Mouse (Mus musculus) megakaryocyte-erythroid progenitor cell, adult 5-6 weeks (primary cell): ENCODE results near the gene Akr1c20. TPM values are rescaled to one million over a fixed set of nuclear protein-coding genes. Genes with fewer than 3 reads are reported as not detected.

ENCODE experiments used
- ATAC-seq: replicated peaks from 2 replicates; pipeline ENCODE4 v1.8.0; 2016; ENCODE audit warnings: mild to moderate bottlenecking, inconsistent platforms; ENCODE audit not compliant: severe bottlenecking, poor library complexity, low FRiP score, low TSS enrichment
- total RNA-seq, 2 experiments: library from RNA; stranded (forward) in 1 of 2; stranded (reverse) in 1 of 2; fragments of 200-1000, 215-1000 nt in 1 of 2; fragments of >200 nt in 1 of 2; fragmentation: Nextera tagmentation in 1 of 2; gene quantifications; 2 replicates each; pipeline ENCODE4 v1.2.3; 2014 to 2017

Gene Akr1c20
- total RNA-seq (2014; fragmentation: Nextera tagmentation) (not detected in 2 replicates), total RNA-seq (2017) (not detected in 2 replicates)

GRCm38 (mm10) chr13:4523201-4523838 lies at the start of gene Akr1c20:
Gene Akr1c20, minus strand, starts transcription at chr13:4523345.
- ATAC-seq = no peak

- ATAC-seq = no peak
Measured at GRCm38 (mm10) chr13:4565996-4566395, 42.9 kb upstream of the Akr1c20 start.

GRCm38 (mm10) chr13:4560500-4560899 lies 37.4 kb upstream of the Akr1c20 start:
- no peak for ATAC-seq

- ATAC-seq = no peak
Measured at GRCm38 (mm10) chr13:4559143-4559542, 36.0 kb upstream of the Akr1c20 start.

- no peak for ATAC-seq
Measured at GRCm38 (mm10) chr13:4514811-4515210, 8.3 kb downstream of the Akr1c20 start.

GRCm38 (mm10) chr13:4467896-4468295 lies 55.2 kb downstream of the Akr1c20 start:
- ATAC-seq = no peak

GRCm38 (mm10) chr13:4465641-4466040 lies 57.5 kb downstream of the Akr1c20 start:
- ATAC-seq = no peak

Other genes starting within 250 kb of the Akr1c20 start
- 0.59 TPM in 1 of 2 replicates, not detected in the other for gene Akr1c12, start 243.9 kb downstream of the Akr1c20 start, total RNA-seq (2014; fragmentation: Nextera tagmentation)
- gene Akr1c12, start 243.9 kb downstream of the Akr1c20 start, total RNA-seq (2017) = 0.76 TPM in 1 of 2 replicates, not detected in the other
- not detected in 2 replicates for gene Akr1c6, start 89.0 kb downstream of the Akr1c20 start, total RNA-seq (2014; fragmentation: Nextera tagmentation)
- not detected in 2 replicates for gene Akr1c6, start 89.0 kb downstream of the Akr1c20 start, total RNA-seq (2017)
- not detected in 2 replicates for gene Akr1c21, start 50.7 kb upstream of the Akr1c20 start, total RNA-seq (2014; fragmentation: Nextera tagmentation)
- gene Akr1c21, start 50.7 kb upstream of the Akr1c20 start, total RNA-seq (2017) = not detected in 2 replicates
- gene Akr1e1, start 85.8 kb upstream of the Akr1c20 start, total RNA-seq (2014; fragmentation: Nextera tagmentation) = 18.1 and 44.8 TPM in 2 replicates
- gene Akr1e1, start 85.8 kb upstream of the Akr1c20 start, total RNA-seq (2017) = 11.5 and 13.7 TPM in 2 replicates